Mouse (Mus musculus) limb, embryonic 12.5 days (tissue): ENCODE results near the gene Faap100. TPM values are rescaled to one million over a fixed set of nuclear protein-coding genes. Genes with fewer than 3 reads are reported as not detected.

Experiments
- ATAC-seq: fragments of 200-750 bp; cut with Nextera tagmentation; 2 replicates; pipeline ENCODE4 v1.8.0; 2017; ENCODE audit warnings: low read depth, moderate TSS enrichment; ENCODE audit not compliant: insufficient number of reproducible peaks, insufficient read depth, low FRiP score, low TSS enrichment
- H3K27ac ChIP-seq: fragments of 300-500 bp; sonication (generic); 2 replicates; pipeline ENCODE4 v1.5.1; 2016; ENCODE audit warnings: mild to moderate bottlenecking, moderate library complexity
- H3K27me3 ChIP-seq: fragments of 300-500 bp; sonication (generic); 2 replicates; pipeline ENCODE4 v1.6.1; 2016; ENCODE audit warnings: mild to moderate bottlenecking, moderate library complexity
- H3K36me3 ChIP-seq: fragments of 300-500 bp; sonication (generic); 2 replicates; pipeline ENCODE4 v1.6.1; 2016; ENCODE audit warnings: mild to moderate bottlenecking, moderate library complexity
- H3K4me1 ChIP-seq: fragments of 300-500 bp; sonication (generic); replicated peaks from 2 replicates; pipeline ENCODE4 v1.6.1; 2016
- H3K4me2 ChIP-seq: fragments of 300-500 bp; sonication (generic); 2 replicates; pipeline ENCODE4 v1.6.1; 2016; ENCODE audit warnings: mild to moderate bottlenecking, moderate library complexity
- H3K4me3 ChIP-seq: fragments of 300-500 bp; sonication (generic); replicated peaks from 2 replicates; pipeline ENCODE4 v1.5.1; 2016; ENCODE audit warnings: mild to moderate bottlenecking
- H3K9ac ChIP-seq: fragments of 300-500 bp; sonication (generic); replicated peaks from 2 replicates; pipeline ENCODE4 v1.6.1; 2016; ENCODE audit warnings: mild to moderate bottlenecking, moderate library complexity
- H3K9me3 ChIP-seq: fragments of 300-500 bp; sonication (generic); 2 replicates; pipeline ENCODE4 v1.6.1; 2016; ENCODE audit warnings: mild to moderate bottlenecking, moderate library complexity
- WGBS: fragments of 180-500 bp; shearing (Covaris S2); methylation state at CpG from one replicate; pipeline ENCODE4 v1.1.7; 2016; 5-methylcytosine and 5-hydroxymethylcytosine counted together
- polyA plus RNA-seq: library from polyadenylated mRNA; unstranded; fragments of >200 nt; fragmentation: Nextera tagmentation; extraction: Ambion mirVana; gene quantifications from 2 replicates; pipeline ENCODE4 v1.2.1, GENCODE M21; 2016

Gene Faap100
- polyA plus RNA-seq, 1 experiment from 2014 or later: 40.0 TPM

DNA sequence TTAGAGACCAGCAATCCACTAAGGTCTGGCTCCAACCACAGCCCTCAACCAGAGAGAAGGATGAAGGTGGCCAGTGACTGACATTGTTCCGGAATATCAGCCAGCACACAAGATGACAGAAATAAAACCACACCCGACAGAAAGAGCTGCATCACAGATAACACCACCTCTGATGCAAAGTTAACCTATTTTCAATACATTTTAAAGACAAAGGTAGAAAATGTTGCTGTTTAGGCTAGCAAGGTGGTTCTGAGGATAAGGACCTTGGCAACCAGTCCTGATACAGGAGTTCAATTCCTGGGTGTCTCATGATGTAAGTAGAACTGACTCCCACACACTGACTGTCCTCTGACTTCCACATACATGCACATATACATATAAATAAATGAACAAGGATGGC is 20.8 kb upstream of the Faap100 start:
- no peak for ATAC-seq
- H3K4me3 ChIP-seq: no peak overlapping the region
- WGBS: 91% methylated on average over 2 of the region's 2 CpGs
- no peaks in the 10 kb centered on the region for H3K27me3 ChIP-seq
- H3K9ac ChIP-seq: no peak overlapping the region
- no peak overlapping the region for H3K27ac ChIP-seq
- no peaks in the 10 kb centered on the region for H3K9me3 ChIP-seq
- peaks cover 94% of the 10 kb centered on the region for H3K36me3 ChIP-seq
- no peaks in the 10 kb centered on the region for H3K4me1 ChIP-seq
- H3K4me2 ChIP-seq: no peak overlapping the region

DNA sequence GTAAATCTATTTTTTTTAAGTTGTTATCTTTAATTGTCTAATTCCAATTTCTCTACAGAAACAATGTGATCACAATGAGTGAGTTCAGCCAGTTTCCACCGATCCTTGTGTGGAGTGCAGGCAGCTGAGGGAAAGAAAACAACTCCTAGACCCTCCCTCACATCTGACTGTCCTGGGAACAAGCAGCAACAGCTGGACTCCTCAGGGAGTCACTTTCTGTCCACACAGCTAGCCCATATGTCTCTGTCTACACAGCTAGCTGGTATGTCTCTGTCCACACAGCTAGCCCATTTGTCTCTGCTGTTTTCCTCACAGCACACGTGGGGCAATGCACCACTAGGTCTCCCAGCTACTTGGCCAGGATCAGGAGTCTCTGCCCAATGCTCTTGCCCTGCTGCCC is 19.0 kb upstream of the Faap100 start:
- Histone ChIP-seq H3K9me3 (no peaks in the 10 kb centered on the region), H3K36me3 (peaks cover 95% of the 10 kb centered on the region), H3K27me3 (no peaks in the 10 kb centered on the region), H3K4me3 (no peak overlapping the region), H3K4me2 (no peak overlapping the region), H3K9ac (no peak overlapping the region), H3K4me1 (peaks cover 3% of the 10 kb centered on the region), H3K27ac (no peak overlapping the region)
- no peak for ATAC-seq
- 81% methylated on average over 2 of the region's 2 CpGs for WGBS

- Histone ChIP-seq H3K27me3 (no peaks in the 10 kb centered on the region), H3K4me1 (peaks cover 9% of the 10 kb centered on the region), H3K4me2 (no peak overlapping the region), H3K9ac (no peak overlapping the region), H3K27ac (no peak overlapping the region), H3K9me3 (no peaks in the 10 kb centered on the region), H3K4me3 (no peak overlapping the region), H3K36me3 (peaks cover 89% of the 10 kb centered on the region)
- WGBS: 82% methylated on average over 4 of the region's 4 CpGs
- ATAC-seq: no peak
Measured at GRCm38 (mm10) chr11:120395661-120396060, 17.1 kb upstream of the Faap100 start.

GRCm38 (mm10) chr11:120388580-120388979 is 10.0 kb upstream of the Faap100 start:
- Histone ChIP-seq H3K36me3 (peaks cover 84% of the 10 kb centered on the region), H3K9ac (no peak overlapping the region), H3K4me2 (no peak overlapping the region)

GRCm38 (mm10) chr11:120387157-120387556 is 8.6 kb upstream of the Faap100 start:
- Histone ChIP-seq H3K4me2 (no peak overlapping the region), H3K9ac (no peak overlapping the region), H3K4me3 (no peak overlapping the region), H3K27me3 (no peaks in the 10 kb centered on the region), H3K36me3 (peaks cover 84% of the 10 kb centered on the region), H3K9me3 (no peaks in the 10 kb centered on the region), H3K4me1 (peaks cover 2% of the 10 kb centered on the region; the same call in 1 of the 2 replicates), H3K27ac (no peak overlapping the region)
- WGBS: 74% methylated on average over 2 of the region's 2 CpGs
- ATAC-seq: no peak

More at GRCm38 (mm10) chr11:120388580-120388979, 10.0 kb upstream of the Faap100 start:
- Histone ChIP-seq H3K4me3 (no peak overlapping the region), H3K4me1 (peaks cover 9% of the 10 kb centered on the region), H3K27me3 (no peaks in the 10 kb centered on the region), H3K27ac (no peak overlapping the region), H3K9me3 (no peaks in the 10 kb centered on the region)
- no peak for ATAC-seq
- WGBS: 90% methylated on average over 9 of the region's 9 CpGs

DNA sequence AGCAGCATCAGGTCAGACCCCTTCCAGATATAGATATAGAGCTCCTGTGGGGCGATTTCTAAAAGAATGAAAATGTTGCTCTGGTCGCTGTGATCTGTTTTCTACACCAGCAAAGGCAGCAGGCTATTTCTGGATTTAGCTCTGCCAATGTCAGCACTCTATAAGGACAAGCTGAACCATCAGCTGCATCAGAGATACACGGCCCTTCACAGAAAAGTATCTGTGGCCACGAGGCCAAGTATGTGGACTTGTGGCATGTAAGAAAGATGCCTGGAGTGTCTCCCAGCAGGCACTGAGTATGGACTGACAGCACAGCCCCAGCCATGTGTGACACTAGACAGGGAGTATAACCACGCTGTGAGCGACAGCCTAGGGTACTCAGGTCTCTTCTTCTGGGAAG is 8.1 kb upstream of the Faap100 start:
- Histone ChIP-seq H3K4me2 (no peak overlapping the region), H3K36me3 (peaks cover 84% of the 10 kb centered on the region), H3K4me1 (no peaks in the 10 kb centered on the region), H3K4me3 (no peak overlapping the region), H3K27me3 (no peaks in the 10 kb centered on the region), H3K9me3 (no peaks in the 10 kb centered on the region), H3K27ac (no peak overlapping the region), H3K9ac (no peak overlapping the region)
- 96% methylated on average over 6 of the region's 6 CpGs for WGBS
- ATAC-seq: no peak

- no peak overlapping the region for H3K4me3 ChIP-seq
- H3K27ac ChIP-seq: no peak overlapping the region
- 89% methylated on average over 9 of the region's 9 CpGs for WGBS
- H3K4me1 ChIP-seq: peaks cover 17% of the 10 kb centered on the region
- no peaks in the 10 kb centered on the region for H3K9me3 ChIP-seq
- no peak for ATAC-seq
- no peak overlapping the region for H3K4me2 ChIP-seq
- H3K36me3 ChIP-seq: peaks cover 75% of the 10 kb centered on the region
- no peaks in the 10 kb centered on the region for H3K27me3 ChIP-seq
- H3K9ac ChIP-seq: no peak overlapping the region
Measured at GRCm38 (mm10) chr11:120382509-120382908, 3.9 kb upstream of the Faap100 start.

DNA sequence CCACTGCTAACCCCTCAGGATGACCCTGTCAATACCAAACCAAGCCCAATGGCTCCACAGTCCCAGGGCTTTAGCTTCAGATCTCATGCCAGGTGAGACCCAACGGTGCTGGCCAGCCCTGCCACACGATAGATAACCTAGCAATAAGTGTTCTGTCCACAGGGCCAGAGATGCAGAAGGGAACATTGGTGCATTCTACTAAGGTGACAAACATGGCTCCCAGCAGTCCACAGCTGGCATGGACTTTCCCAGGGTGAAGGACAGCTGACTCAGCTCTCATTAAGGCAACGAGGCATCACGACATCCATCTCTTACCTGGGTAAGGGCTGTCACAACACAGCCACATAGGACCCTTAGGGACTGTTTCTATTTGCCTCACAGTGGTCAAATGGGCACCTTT is 2.6 kb upstream of the Faap100 start:
- H3K4me2 ChIP-seq: no peak overlapping the region
- no peak for ATAC-seq
- no peak overlapping the region for H3K9ac ChIP-seq
- no peak overlapping the region for H3K4me3 ChIP-seq
- 92% methylated on average over 4 of the region's 4 CpGs for WGBS
- no peak overlapping the region for H3K27ac ChIP-seq
- peaks cover 73% of the 10 kb centered on the region for H3K36me3 ChIP-seq
- no peaks in the 10 kb centered on the region for H3K9me3 ChIP-seq
- H3K4me1 ChIP-seq: peaks cover 22% of the 10 kb centered on the region
- H3K27me3 ChIP-seq: no peaks in the 10 kb centered on the region

DNA sequence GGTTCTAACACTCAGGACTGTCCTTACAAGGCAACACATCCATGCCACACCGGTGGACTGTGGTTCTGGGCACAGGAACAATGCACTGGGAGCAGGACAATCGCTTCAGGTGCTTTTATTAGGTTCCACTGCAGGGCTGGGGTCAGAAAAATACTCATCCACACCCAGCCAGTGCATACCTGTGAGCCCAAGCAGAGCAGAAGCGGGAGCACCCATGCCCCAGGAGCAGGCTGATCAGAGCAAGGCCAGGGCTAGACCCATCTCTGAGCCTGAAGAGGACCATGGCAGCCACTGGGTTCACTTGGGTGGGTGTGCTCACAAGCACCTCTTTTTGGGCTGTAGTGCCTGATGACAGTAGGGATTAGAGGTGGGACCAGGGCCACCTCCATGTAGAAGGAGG is 1.7 kb upstream of the Faap100 start:
- Histone ChIP-seq H3K4me2 (no peak overlapping the region), H3K9ac (no peak overlapping the region), H3K27me3 (no peaks in the 10 kb centered on the region), H3K9me3 (no peaks in the 10 kb centered on the region), H3K4me3 (no peak overlapping the region), H3K4me1 (peaks cover 22% of the 10 kb centered on the region), H3K36me3 (peaks cover 73% of the 10 kb centered on the region), H3K27ac (no peak overlapping the region)
- 96% methylated on average over 3 of the region's 3 CpGs for WGBS
- no peak for ATAC-seq

- H3K9ac ChIP-seq: peak overlapping the region; percentile 85
- peak overlapping the region; percentile 94 for H3K4me3 ChIP-seq
- H3K36me3 ChIP-seq: peaks cover 73% of the 10 kb centered on the region
- peak overlapping the region; percentile 81 for H3K27ac ChIP-seq
- peak overlapping the region; percentile 81 for H3K4me2 ChIP-seq
- peaks cover 22% of the 10 kb centered on the region for H3K4me1 ChIP-seq
- H3K9me3 ChIP-seq: no peaks in the 10 kb centered on the region
- no peaks in the 10 kb centered on the region for H3K27me3 ChIP-seq
- peak; percentile 37 for ATAC-seq
- 3% methylated on average over 36 of the region's 40 CpGs for WGBS
Measured at GRCm38 (mm10) chr11:120378031-120378610, 443 bp downstream of the Faap100 start.

DNA sequence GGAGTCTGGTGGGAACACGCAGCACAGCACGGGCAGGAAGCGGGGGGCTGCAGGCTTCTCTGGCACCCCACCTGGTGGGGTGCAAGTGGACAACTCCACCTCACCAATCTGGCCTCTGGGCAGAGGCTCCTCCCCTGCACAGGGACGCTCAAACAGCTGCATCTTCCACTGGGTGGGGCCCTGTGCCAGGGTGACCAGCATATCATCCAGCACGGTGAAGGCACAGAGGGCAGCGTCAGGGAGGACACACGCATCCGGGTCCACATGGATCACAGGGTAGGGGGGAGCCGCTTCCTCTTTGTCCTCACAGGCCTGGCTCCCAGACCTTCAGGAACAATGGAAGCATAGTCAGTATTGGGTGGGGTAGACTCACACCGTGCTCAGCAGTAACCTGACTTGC is 1.2 kb downstream of the Faap100 start:
- 84% methylated on average over 10 of the region's 10 CpGs for WGBS
- H3K4me2 ChIP-seq: peak overlapping the region; percentile 81
- H3K36me3 ChIP-seq: peaks cover 73% of the 10 kb centered on the region
- H3K27ac ChIP-seq: no peak overlapping the region
- H3K4me1 ChIP-seq: peaks cover 22% of the 10 kb centered on the region
- peak overlapping the region; percentile 94 for H3K4me3 ChIP-seq
- no peaks in the 10 kb centered on the region for H3K27me3 ChIP-seq
- ATAC-seq: no peak
- no peaks in the 10 kb centered on the region for H3K9me3 ChIP-seq
- peak overlapping the region; percentile 85 for H3K9ac ChIP-seq
